Mouse (Mus musculus) kidney, postnatal 0 days (tissue): ENCODE results near the gene Cux1. TPM values are rescaled to one million over a fixed set of nuclear protein-coding genes. Genes with fewer than 3 reads are reported as not detected.

Experiments
- ATAC-seq: fragments of 200-750 bp; cut with Nextera tagmentation; replicated peaks from 2 replicates; pipeline ENCODE4 v1.8.0; 2017; ENCODE audit warnings: low read depth, moderate number of reproducible peaks, moderate TSS enrichment, moderate library complexity; ENCODE audit not compliant: low FRiP score
- DNase-seq: peaks from one replicate; pipeline ENCODE4 v3.0.0-alpha.2; 2016; ENCODE audit warnings: low spot score
- H3K27ac ChIP-seq: fragments of 300-500 bp; sonication (generic); 2 replicates; pipeline ENCODE4 v1.5.1; 2014; ENCODE audit warnings: mild to moderate bottlenecking
- H3K27me3 ChIP-seq: fragments of 300-500 bp; sonication (generic); 2 replicates; pipeline ENCODE4 v1.6.1; 2014; ENCODE audit warnings: low read length, mixed read lengths; ENCODE audit not compliant: insufficient read depth
- H3K36me3 ChIP-seq: fragments of 300-500 bp; sonication (generic); 2 replicates; pipeline ENCODE4 v1.6.1; 2014; ENCODE audit warnings: low read length, mixed read lengths; ENCODE audit not compliant: insufficient read depth
- H3K4me1 ChIP-seq: fragments of 300-500 bp; sonication (generic); replicated peaks from 2 replicates; pipeline ENCODE4 v1.6.1; 2014; ENCODE audit warnings: antibody characterized with exemption, low read length, mixed read lengths; ENCODE audit not compliant: insufficient read depth
- H3K4me2 ChIP-seq: fragments of 300-500 bp; sonication (generic); 2 replicates; pipeline ENCODE4 v1.6.1; 2014; ENCODE audit warnings: mild to moderate bottlenecking, low read length, moderate library complexity, mixed read lengths
- H3K4me3 ChIP-seq: fragments of 300-500 bp; sonication (generic); replicated peaks from 2 replicates; pipeline ENCODE4 v1.5.1; 2014; ENCODE audit warnings: low read depth, low read length
- H3K9ac ChIP-seq: fragments of 300-500 bp; sonication (generic); 2 replicates; pipeline ENCODE4 v1.6.1; 2014; ENCODE audit warnings: low read depth, low read length
- H3K9me3 ChIP-seq: fragments of 300-500 bp; sonication (generic); replicated peaks from 2 replicates; pipeline ENCODE4 v1.6.1; 2016; ENCODE audit warnings: low read length, inconsistent platforms, mixed read lengths
- CTCF ChIP-seq: IDR thresholded peaks from 2 replicates; pipeline ENCODE4 v1.5.1; 2016; ENCODE audit warnings: antibody characterized with exemption, low read depth, mild to moderate bottlenecking, moderate library complexity
- WGBS: fragments of 180-500 bp; shearing (Covaris S2); extraction: QIAGEN DNeasy Blood & Tissue Kit; methylation state at CpG from one replicate; pipeline ENCODE4 v1.1.7; 2014; 5-methylcytosine and 5-hydroxymethylcytosine counted together
- polyA plus RNA-seq: library from polyadenylated mRNA; unstranded; fragments of >200 nt; fragmentation: Nextera tagmentation; extraction: Ambion mirVana; gene quantifications from 2 replicates; pipeline ENCODE4 v1.2.1, GENCODE M21; 2015

Cux1 gene
- polyA plus RNA-seq, 1 experiment from 2014 or later, result 73.4 TPM

- no peak for DNase-seq
- peaks cover 34% of the 10 kb centered on the region for H3K36me3 ChIP-seq
- H3K4me1 ChIP-seq, result no peaks in the 10 kb centered on the region
- no peak overlapping the region for H3K4me2 ChIP-seq
- H3K27ac ChIP-seq, result no peak overlapping the region
- H3K9me3 ChIP-seq, result no peaks in the 10 kb centered on the region
- no peak for ATAC-seq
- H3K27me3 ChIP-seq, result no peaks in the 10 kb centered on the region
- no peak overlapping the region for H3K9ac ChIP-seq
- H3K4me3 ChIP-seq, result no peak overlapping the region
- TF ChIP-seq CTCF, result peak; percentile 40; the same call in 1 of the 2 replicates
- WGBS, result 95% methylated on average over 2 of the region's 2 CpGs
Observed at GRCm38 (mm10) chr5:136327736-136328135, 239.6 kb downstream of the Cux1 start.

- H3K27ac ChIP-seq, result no peak overlapping the region
- no peak overlapping the region for H3K4me3 ChIP-seq
- peaks cover 30% of the 10 kb centered on the region for H3K36me3 ChIP-seq
- 80% methylated on average over 13 of the region's 13 CpGs for WGBS
- ATAC-seq, result no peak
- H3K9ac ChIP-seq, result no peak overlapping the region
- TF ChIP-seq CTCF, result no peak
- no peaks in the 10 kb centered on the region for H3K4me1 ChIP-seq
- no peaks in the 10 kb centered on the region for H3K9me3 ChIP-seq
- no peaks in the 10 kb centered on the region for H3K27me3 ChIP-seq
- DNase-seq, result no peak
- H3K4me2 ChIP-seq, result no peak overlapping the region
Observed at GRCm38 (mm10) chr5:136326626-136327025, 240.7 kb downstream of the Cux1 start.

GRCm38 (mm10) chr5:136324506-136324905 is 242.8 kb downstream of the Cux1 start:
- H3K9me3 ChIP-seq, result no peaks in the 10 kb centered on the region
- DNase-seq (no peak), ATAC-seq (no peak)
- no peak for TF ChIP-seq CTCF
- H3K36me3 ChIP-seq, result peaks cover 32% of the 10 kb centered on the region
- 61% methylated on average over 4 of the region's 4 CpGs for WGBS
- no peak overlapping the region for H3K4me2 ChIP-seq
- H3K4me3 ChIP-seq, result no peak overlapping the region
- H3K9ac ChIP-seq, result no peak overlapping the region
- H3K4me1 ChIP-seq, result no peaks in the 10 kb centered on the region
- H3K27me3 ChIP-seq, result no peaks in the 10 kb centered on the region
- H3K27ac ChIP-seq, result no peak overlapping the region

GRCm38 (mm10) chr5:136321378-136321777 is 245.9 kb downstream of the Cux1 start:
- DNase-seq (peak; percentile 31), ATAC-seq (no peak)
- H3K9me3 ChIP-seq, result no peaks in the 10 kb centered on the region
- peak; percentile 56 for TF ChIP-seq CTCF
- H3K27me3 ChIP-seq, result no peaks in the 10 kb centered on the region
- no peak overlapping the region for H3K9ac ChIP-seq
- no peak overlapping the region for H3K27ac ChIP-seq
- H3K4me3 ChIP-seq, result no peak overlapping the region
- H3K4me1 ChIP-seq, result no peaks in the 10 kb centered on the region
- no peak overlapping the region for H3K4me2 ChIP-seq
- H3K36me3 ChIP-seq, result peaks cover 30% of the 10 kb centered on the region
- 78% methylated on average over 6 of the region's 6 CpGs for WGBS

GRCm38 (mm10) chr5:136312566-136312965 is 254.7 kb downstream of the Cux1 start:
- no peak for TF ChIP-seq CTCF
- no peak overlapping the region for H3K4me3 ChIP-seq
- ATAC-seq (no peak), DNase-seq (no peak)
- H3K27ac ChIP-seq, result no peak overlapping the region
- peaks cover 33% of the 10 kb centered on the region for H3K36me3 ChIP-seq
- no peak overlapping the region for H3K4me2 ChIP-seq
- no peaks in the 10 kb centered on the region for H3K27me3 ChIP-seq
- H3K4me1 ChIP-seq, result no peaks in the 10 kb centered on the region
- WGBS, result 75% methylated on average over 14 of the region's 14 CpGs
- H3K9ac ChIP-seq, result no peak overlapping the region
- no peaks in the 10 kb centered on the region for H3K9me3 ChIP-seq

GRCm38 (mm10) chr5:136312166-136312565 is 255.1 kb downstream of the Cux1 start:
- Histone ChIP-seq H3K27me3 (no peaks in the 10 kb centered on the region), H3K36me3 (peaks cover 37% of the 10 kb centered on the region), H3K4me1 (no peaks in the 10 kb centered on the region), H3K4me2 (no peak overlapping the region), H3K9ac (no peak overlapping the region), H3K9me3 (no peaks in the 10 kb centered on the region), H3K4me3 (no peak overlapping the region), H3K27ac (no peak overlapping the region)
- no peak for TF ChIP-seq CTCF
- ATAC-seq (peak; percentile 61; the same call in 1 of the 2 replicates), DNase-seq (peak; percentile 18)
- WGBS, result 47% methylated on average over 4 of the region's 4 CpGs

GRCm38 (mm10) chr5:136306254-136306653 is 261.0 kb downstream of the Cux1 start:
- WGBS, result 82% methylated on average over 5 of the region's 5 CpGs
- no peak for TF ChIP-seq CTCF
- no peak overlapping the region for H3K9ac ChIP-seq
- no peaks in the 10 kb centered on the region for H3K4me1 ChIP-seq
- no peak overlapping the region for H3K4me2 ChIP-seq
- no peak overlapping the region for H3K27ac ChIP-seq
- no peaks in the 10 kb centered on the region for H3K9me3 ChIP-seq
- DNase-seq (no peak), ATAC-seq (no peak)
- no peaks in the 10 kb centered on the region for H3K27me3 ChIP-seq
- peaks cover 61% of the 10 kb centered on the region for H3K36me3 ChIP-seq
- no peak overlapping the region for H3K4me3 ChIP-seq
